Mouse (Mus musculus) neural tube, embryonic 15.5 days (tissue): ENCODE data around the gene Bmpr2. TPM values are rescaled to one million over a fixed set of nuclear protein-coding genes. Genes with fewer than 3 reads are reported as not detected.
A peak's percentile ranks its signal among the peaks of the same experiment; 100 is the strongest.

ENCODE experiments used
- ATAC-seq: fragments of 200-750 bp; cut with Nextera tagmentation; 2 replicates; pipeline ENCODE4 v1.8.0; 2017; ENCODE audit warnings: mild to moderate bottlenecking, moderate TSS enrichment, moderate library complexity; ENCODE audit not compliant: low FRiP score
- H3K27ac ChIP-seq: fragments of 300-500 bp; sonication (generic); replicated peaks from 2 replicates; pipeline ENCODE4 v1.5.1; 2015; ENCODE audit warnings: mild to moderate bottlenecking, inconsistent platforms
- H3K27me3 ChIP-seq: fragments of 300-500 bp; sonication (generic); replicated peaks from 2 replicates; pipeline ENCODE4 v1.6.1; 2015; ENCODE audit warnings: inconsistent platforms
- H3K36me3 ChIP-seq: fragments of 300-500 bp; sonication (generic); 2 replicates; pipeline ENCODE4 v1.6.1; 2015; ENCODE audit warnings: inconsistent platforms
- H3K4me1 ChIP-seq: fragments of 300-500 bp; sonication (generic); 2 replicates; pipeline ENCODE4 v1.6.1; 2015; ENCODE audit warnings: inconsistent platforms
- H3K4me2 ChIP-seq: fragments of 300-500 bp; sonication (generic); 2 replicates; pipeline ENCODE4 v1.6.1; 2015; ENCODE audit warnings: inconsistent platforms, mild to moderate bottlenecking, moderate library complexity
- H3K4me3 ChIP-seq: fragments of 300-500 bp; sonication (generic); replicated peaks from 2 replicates; pipeline ENCODE4 v1.5.1; 2015; ENCODE audit warnings: mild to moderate bottlenecking, inconsistent platforms
- H3K9ac ChIP-seq: fragments of 300-500 bp; sonication (generic); replicated peaks from 2 replicates; pipeline ENCODE4 v1.6.1; 2015; ENCODE audit warnings: mild to moderate bottlenecking, inconsistent platforms
- H3K9me3 ChIP-seq: fragments of 300-500 bp; sonication (generic); replicated peaks from 2 replicates; pipeline ENCODE4 v1.6.1; 2016; ENCODE audit warnings: inconsistent platforms
- WGBS: fragments of 180-500 bp; shearing (Covaris S2); methylation state at CpG from one replicate; pipeline ENCODE4 v1.1.7; 2015; ENCODE audit warnings: mixed read lengths; 5-methylcytosine and 5-hydroxymethylcytosine counted together
- polyA plus RNA-seq: library from polyadenylated mRNA; unstranded; fragments of >200 nt; fragmentation: Nextera tagmentation; extraction: Ambion mirVana; gene quantifications from 2 replicates; pipeline ENCODE4 v1.2.1, GENCODE M21; 2015

The Bmpr2 gene
- polyA plus RNA-seq, 1 experiment from 2014 or later = 10.5 TPM

DNA sequence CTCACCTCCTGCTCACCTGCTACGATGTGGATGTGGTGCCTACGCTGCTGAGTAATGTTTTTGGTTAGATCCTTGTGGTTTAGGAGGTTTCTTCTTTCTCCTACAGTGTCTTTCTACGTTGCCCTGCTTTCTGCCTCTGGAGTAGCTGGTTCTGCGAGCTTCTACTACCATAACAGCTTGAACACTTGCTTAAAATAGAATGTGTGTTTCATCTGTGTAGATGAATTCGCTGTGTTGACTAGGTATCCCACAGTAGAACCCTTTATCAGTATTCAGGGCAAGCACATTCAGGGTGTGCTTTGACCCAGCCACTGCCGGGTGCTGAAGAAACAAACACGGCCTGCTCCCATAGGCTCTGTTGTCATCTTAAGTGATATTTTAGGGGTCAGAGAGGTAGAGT, 114.9 kb downstream of the Bmpr2 start:
- WGBS = 95% methylated on average over 7 of the region's 7 CpGs
- Histone ChIP-seq H3K27me3 (no peaks in the 10 kb centered on the region), H3K36me3 (peaks cover 23% of the 10 kb centered on the region), H3K4me2 (no peak overlapping the region), H3K4me1 (no peaks in the 10 kb centered on the region), H3K4me3 (no peak overlapping the region), H3K27ac (no peak overlapping the region), H3K9ac (no peak overlapping the region), H3K9me3 (no peaks in the 10 kb centered on the region)
- ATAC-seq = no peak

DNA sequence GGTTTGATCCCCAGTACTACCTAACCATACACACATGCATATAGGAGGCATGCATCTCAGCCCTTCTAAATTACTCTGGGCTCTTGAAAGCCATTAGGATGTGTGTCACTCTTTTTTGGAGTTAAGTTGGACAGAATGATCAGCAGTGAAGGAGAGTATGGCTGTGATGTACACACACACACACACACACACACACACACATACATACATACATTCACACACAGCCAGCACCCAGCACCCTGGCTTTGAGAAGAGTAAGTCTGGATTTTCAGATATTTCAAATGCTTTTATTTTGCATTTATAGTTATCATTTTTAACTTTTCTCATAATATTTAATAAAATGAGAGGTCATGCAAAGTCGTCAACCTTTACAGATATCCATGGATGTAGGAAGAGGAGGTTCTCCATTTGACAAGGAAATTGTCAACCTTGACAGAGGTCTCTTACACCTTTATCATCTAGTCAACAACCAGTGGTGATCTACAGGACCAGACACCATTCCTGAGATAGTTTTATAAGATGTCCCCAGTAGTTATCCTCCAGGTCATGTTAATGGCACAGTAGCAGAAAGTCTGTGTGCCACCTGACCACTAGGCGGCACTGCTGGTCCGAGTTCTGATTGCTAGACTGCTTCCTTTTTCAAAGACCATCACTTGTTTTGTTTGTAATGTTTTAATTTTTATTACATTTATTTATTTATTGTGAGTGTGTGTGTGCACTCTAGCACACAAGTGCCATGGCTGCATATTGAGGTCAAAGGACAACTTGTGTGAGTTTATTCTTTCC, 120.3 kb downstream of the Bmpr2 start:
- peaks cover 8% of the 10 kb centered on the region; the same call in 1 of the 2 replicates for H3K36me3 ChIP-seq
- no peaks in the 10 kb centered on the region for H3K27me3 ChIP-seq
- H3K4me1 ChIP-seq = no peaks in the 10 kb centered on the region
- WGBS = 35% methylated on average over 3 of the region's 3 CpGs
- no peak overlapping the region for H3K4me3 ChIP-seq
- H3K9me3 ChIP-seq = no peaks in the 10 kb centered on the region
- peak; percentile 58; the same call in 1 of the 2 replicates for ATAC-seq
- no peak overlapping the region for H3K27ac ChIP-seq
- H3K9ac ChIP-seq = no peak overlapping the region
- H3K4me2 ChIP-seq = no peak overlapping the region

GRCm38 (mm10) chr1:59886899-59887298, 123.7 kb downstream of the Bmpr2 start:
- H3K9me3 ChIP-seq = no peaks in the 10 kb centered on the region
- no peaks in the 10 kb centered on the region for H3K27me3 ChIP-seq
- no peak for ATAC-seq
- H3K4me1 ChIP-seq = no peaks in the 10 kb centered on the region
- H3K36me3 ChIP-seq = no peaks in the 10 kb centered on the region
- H3K4me3 ChIP-seq = no peak overlapping the region
- H3K4me2 ChIP-seq = no peak overlapping the region
- WGBS = 63% methylated on average over 4 of the region's 4 CpGs
- H3K27ac ChIP-seq = no peak overlapping the region
- no peak overlapping the region for H3K9ac ChIP-seq

DNA sequence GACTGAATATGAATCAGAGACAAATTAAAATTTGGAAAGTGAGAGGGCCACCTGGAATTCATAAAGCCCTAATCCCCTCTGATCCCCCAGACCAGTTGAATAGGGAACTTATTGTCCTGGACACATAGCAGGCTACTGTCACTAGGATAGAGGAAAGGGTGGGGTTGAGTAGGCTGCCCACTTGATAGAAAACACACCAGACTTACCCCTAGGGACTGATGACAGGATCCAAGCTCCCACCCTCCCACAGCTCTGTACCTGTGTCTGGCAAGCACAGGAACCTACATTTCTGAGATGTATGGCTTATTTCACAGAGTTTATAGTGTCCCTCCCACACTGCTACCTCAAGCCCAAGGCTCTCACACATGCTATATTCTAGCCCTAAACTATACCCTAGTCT, 124.8 kb downstream of the Bmpr2 start:
- no peak for ATAC-seq
- Histone ChIP-seq H3K36me3 (no peaks in the 10 kb centered on the region), H3K27ac (no peak overlapping the region), H3K4me2 (no peak overlapping the region), H3K4me3 (no peak overlapping the region), H3K9me3 (no peaks in the 10 kb centered on the region), H3K9ac (no peak overlapping the region), H3K4me1 (no peaks in the 10 kb centered on the region), H3K27me3 (no peaks in the 10 kb centered on the region)

DNA sequence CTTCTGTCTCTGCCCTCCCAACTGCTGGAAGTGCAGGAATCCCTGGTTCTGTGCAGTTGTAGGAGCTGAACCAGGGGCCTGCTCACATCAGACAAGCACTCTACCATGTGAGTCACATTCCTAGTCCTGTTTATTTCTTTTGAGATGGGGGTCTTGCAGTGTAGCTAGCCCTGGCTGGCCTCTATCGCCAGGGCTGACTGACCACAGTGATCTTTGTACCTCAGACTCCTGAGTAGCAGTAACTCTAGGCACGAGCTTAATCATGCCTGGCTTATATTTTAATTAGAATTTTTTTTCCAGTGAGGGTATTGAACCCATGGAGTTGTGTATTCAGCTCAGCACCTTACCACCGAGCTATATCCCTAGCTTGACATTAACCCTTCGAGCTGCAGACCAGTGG, 128.0 kb downstream of the Bmpr2 start:
- Histone ChIP-seq H3K36me3 (no peaks in the 10 kb centered on the region), H3K9me3 (no peaks in the 10 kb centered on the region), H3K4me1 (no peaks in the 10 kb centered on the region), H3K4me3 (no peak overlapping the region), H3K4me2 (no peak overlapping the region), H3K27me3 (no peaks in the 10 kb centered on the region), H3K27ac (no peak overlapping the region), H3K9ac (no peak overlapping the region)
- 82% methylated on average over 4 of the region's 4 CpGs for WGBS
- no peak for ATAC-seq

DNA sequence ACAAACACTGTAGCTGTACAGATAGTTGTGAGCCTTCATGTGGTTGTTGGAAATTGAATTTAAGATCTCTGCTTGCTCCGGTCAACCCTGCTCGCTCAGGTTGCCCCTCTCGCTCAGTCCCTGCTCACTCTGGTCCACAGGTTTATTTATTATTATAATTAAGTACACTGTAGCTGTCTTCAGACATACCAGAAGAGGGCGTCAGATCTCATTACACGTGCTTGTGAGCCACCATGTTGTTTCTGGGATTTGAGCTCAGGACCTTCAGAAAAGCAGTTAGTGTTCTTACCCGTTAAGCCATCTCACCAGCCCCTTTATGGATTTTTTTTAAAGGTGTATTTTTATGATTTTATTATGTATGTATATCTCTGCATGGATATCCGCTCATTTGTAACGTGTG, 129.6 kb downstream of the Bmpr2 start:
- no peak for ATAC-seq
- H3K27me3 ChIP-seq = no peaks in the 10 kb centered on the region
- 88% methylated on average over 8 of the region's 8 CpGs for WGBS

GRCm38 (mm10) chr1:59894025-59894424, 130.8 kb downstream of the Bmpr2 start:
- Histone ChIP-seq H3K9ac (no peak overlapping the region), H3K27ac (no peak overlapping the region), H3K9me3 (no peaks in the 10 kb centered on the region), H3K4me3 (no peak overlapping the region), H3K4me1 (no peaks in the 10 kb centered on the region), H3K4me2 (no peak overlapping the region), H3K27me3 (no peaks in the 10 kb centered on the region), H3K36me3 (no peaks in the 10 kb centered on the region)
- WGBS = 85% methylated on average over 4 of the region's 4 CpGs
- no peak for ATAC-seq

More for the DNA sequence above, 129.6 kb downstream of the Bmpr2 start:
- Histone ChIP-seq H3K4me2 (no peak overlapping the region), H3K4me3 (no peak overlapping the region), H3K9ac (no peak overlapping the region), H3K36me3 (no peaks in the 10 kb centered on the region), H3K27ac (no peak overlapping the region), H3K4me1 (no peaks in the 10 kb centered on the region), H3K9me3 (no peaks in the 10 kb centered on the region)

DNA sequence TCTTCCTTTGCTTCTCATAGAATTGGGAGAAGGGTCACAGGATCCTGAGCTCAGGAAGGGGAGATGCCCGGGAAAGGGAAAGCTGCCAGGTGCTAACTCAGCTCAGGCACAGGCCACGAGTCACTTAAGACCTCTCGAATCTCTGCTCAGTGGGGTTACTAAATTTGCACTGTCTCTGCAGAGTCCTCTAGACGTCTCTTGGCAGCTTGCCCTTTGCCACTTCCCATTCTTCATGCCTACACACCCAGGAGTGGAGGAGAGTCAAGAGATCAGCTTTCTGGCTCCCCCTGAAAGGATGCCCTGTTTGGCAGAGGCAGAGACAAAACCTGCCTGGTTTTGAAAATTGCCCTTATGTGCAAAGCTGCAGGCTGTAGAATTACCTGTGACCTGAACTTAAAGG, 132.3 kb downstream of the Bmpr2 start:
- no peaks in the 10 kb centered on the region for H3K27me3 ChIP-seq
- 45% methylated on average over 4 of the region's 4 CpGs for WGBS
- no peak overlapping the region for H3K4me3 ChIP-seq
- H3K9me3 ChIP-seq = no peaks in the 10 kb centered on the region
- H3K27ac ChIP-seq = no peak overlapping the region
- H3K4me1 ChIP-seq = no peaks in the 10 kb centered on the region
- H3K4me2 ChIP-seq = no peak overlapping the region
- no peak overlapping the region for H3K9ac ChIP-seq
- H3K36me3 ChIP-seq = no peaks in the 10 kb centered on the region
- ATAC-seq = no peak

GRCm38 (mm10) chr1:59897147-59897798, 134.1 kb downstream of the Bmpr2 start:
- Histone ChIP-seq H3K27me3 (no peaks in the 10 kb centered on the region), H3K27ac (no peak overlapping the region), H3K36me3 (no peaks in the 10 kb centered on the region), H3K9ac (no peak overlapping the region), H3K9me3 (no peaks in the 10 kb centered on the region), H3K4me3 (no peak overlapping the region), H3K4me1 (no peaks in the 10 kb centered on the region), H3K4me2 (no peak overlapping the region)
- ATAC-seq = no peak
- WGBS = 42% methylated on average over 5 of the region's 5 CpGs

- no peak overlapping the region for H3K27ac ChIP-seq
- no peaks in the 10 kb centered on the region for H3K9me3 ChIP-seq
- H3K4me1 ChIP-seq = no peaks in the 10 kb centered on the region
- no peak for ATAC-seq
- H3K9ac ChIP-seq = no peak overlapping the region
- no peak overlapping the region for H3K4me2 ChIP-seq
- H3K4me3 ChIP-seq = no peak overlapping the region
- H3K36me3 ChIP-seq = no peaks in the 10 kb centered on the region
- 91% methylated on average over 2 of the region's 2 CpGs for WGBS
- no peaks in the 10 kb centered on the region for H3K27me3 ChIP-seq
Measured at GRCm38 (mm10) chr1:59899679-59900078, 136.5 kb downstream of the Bmpr2 start.

DNA sequence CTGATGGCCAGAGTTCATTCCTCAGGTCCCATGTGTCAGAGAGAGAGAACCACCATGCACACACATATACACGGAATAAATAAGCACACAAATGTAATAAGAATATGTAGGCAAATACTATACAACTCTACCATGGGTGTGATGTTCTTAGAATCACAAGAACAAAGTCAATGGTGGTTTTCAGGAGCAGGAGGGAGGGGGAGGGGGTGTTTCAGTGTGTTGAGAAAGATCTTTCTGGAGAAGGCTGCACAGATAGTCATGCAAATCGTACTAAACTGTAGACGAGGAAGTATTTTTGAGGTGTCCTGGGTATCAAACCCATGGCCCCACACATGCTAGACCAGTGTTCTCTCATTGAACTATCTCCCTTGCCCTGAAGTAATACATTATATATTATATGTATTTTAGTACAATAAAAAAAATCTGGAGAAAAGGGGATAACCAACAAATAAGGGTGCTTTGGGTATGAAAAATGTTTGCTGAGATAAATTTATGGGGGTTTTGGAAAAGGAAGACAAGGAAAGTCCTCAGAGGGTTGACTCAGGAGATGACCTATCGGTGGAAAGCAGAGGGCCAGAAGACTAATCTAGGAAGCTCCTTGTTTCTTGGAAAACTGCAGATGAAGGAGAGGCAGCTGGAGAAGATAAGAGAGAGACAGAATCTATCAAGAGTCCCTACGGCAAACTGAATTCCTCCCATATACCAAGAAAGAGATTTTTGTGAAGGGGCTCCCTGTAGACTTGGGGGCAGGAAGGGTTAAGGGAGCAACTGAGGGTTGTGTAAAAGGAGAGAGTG, 138.1 kb downstream of the Bmpr2 start:
- Histone ChIP-seq H3K9me3 (no peaks in the 10 kb centered on the region), H3K4me3 (no peak overlapping the region), H3K9ac (no peak overlapping the region), H3K4me2 (no peak overlapping the region), H3K27ac (no peak overlapping the region), H3K27me3 (no peaks in the 10 kb centered on the region), H3K36me3 (no peaks in the 10 kb centered on the region), H3K4me1 (no peaks in the 10 kb centered on the region)
- ATAC-seq = no peak
- WGBS = 89% methylated on average over 5 of the region's 5 CpGs

- Histone ChIP-seq H3K27me3 (no peaks in the 10 kb centered on the region), H3K27ac (no peak overlapping the region), H3K4me3 (no peak overlapping the region), H3K36me3 (no peaks in the 10 kb centered on the region), H3K4me1 (no peaks in the 10 kb centered on the region), H3K9me3 (no peaks in the 10 kb centered on the region), H3K9ac (no peak overlapping the region), H3K4me2 (no peak overlapping the region)
- 50% methylated on average over 3 of the region's 3 CpGs for WGBS
- ATAC-seq = no peak
Measured at GRCm38 (mm10) chr1:59902634-59903033, 139.4 kb downstream of the Bmpr2 start.
